Mouse (Mus musculus) lung, adult 2 months (tissue): ENCODE measurements around the gene Iqcd. TPM values are rescaled to one million over a fixed set of nuclear protein-coding genes. Genes with fewer than 3 reads are reported as not detected.

Experiments used
- DNase-seq: peaks from one replicate; pipeline ENCODE4 v3.0.0; 2022
- H3K4me1 ChIP-seq: fragments of 200-500 bp; 2 replicates; pipeline ENCODE4 v1.6.1; 2011; ENCODE audit warnings: low read length; ENCODE audit not compliant: control insufficient read depth, insufficient read depth
- H3K4me3 ChIP-seq: fragments of 200-500 bp; replicated peaks from 2 replicates; pipeline ENCODE3; 2011; ENCODE audit warnings: low read depth, mild to moderate bottlenecking, control low read depth, low read length; ENCODE audit errors: extremely low read depth
- CTCF ChIP-seq: fragments of 200-500 bp; IDR thresholded peaks from 2 replicates; pipeline ENCODE4 v1.5.1; 2011; ENCODE audit warnings: mild to moderate bottlenecking, low read length, control low read depth; ENCODE audit not compliant: insufficient read depth
- POLR2A ChIP-seq: fragments of 200-500 bp; IDR thresholded peaks from 2 replicates; pipeline ENCODE4 v1.6.1; 2011; ENCODE audit warnings: low read depth, mild to moderate bottlenecking, control low read depth, low read length, borderline replicate concordance; ENCODE audit errors: extremely low read depth
- WGBS: fragments of 180-500 bp; shearing (Covaris S2); methylation state at CpG from one replicate; pipeline ENCODE4 v1.1.7; 2018; 5-methylcytosine and 5-hydroxymethylcytosine counted together
- polyA plus RNA-seq: library from polyadenylated mRNA; depleted of rRNA; stranded (reverse); fragments of >200 nt; gene quantifications from 2 replicates; pipeline ENCODE4 v1.2.3, GENCODE M21; 2012; rRNA removed

Iqcd gene
- polyA plus RNA-seq, 1 experiment = 2.4 TPM

DNA sequence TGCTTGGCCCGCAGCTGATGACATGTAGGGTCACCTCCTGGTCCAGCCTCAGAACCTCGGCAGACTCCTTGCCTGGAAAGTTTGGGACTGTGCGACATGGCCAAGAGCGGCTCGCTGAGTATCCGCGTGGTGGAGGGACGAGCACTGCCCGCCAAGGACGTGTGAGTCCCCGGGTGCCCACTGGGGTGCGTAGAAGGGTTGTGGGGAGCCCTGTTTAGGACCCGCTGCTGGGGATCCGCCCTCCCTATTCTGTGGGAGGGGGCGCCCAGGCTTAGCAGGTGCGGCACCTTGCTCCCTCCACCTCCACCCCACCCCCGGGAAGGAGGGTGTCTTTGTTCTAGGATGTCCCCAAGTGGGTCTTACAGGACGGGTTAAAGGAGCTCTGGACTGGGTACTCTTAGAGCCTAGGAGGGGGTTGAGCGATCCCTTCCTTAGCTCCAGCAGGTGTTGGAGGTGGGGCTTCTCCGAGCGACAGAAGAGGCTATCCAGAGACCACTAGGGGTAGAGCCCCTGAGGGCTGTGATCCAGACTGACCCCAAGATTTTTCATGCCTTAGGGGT, 60.6 kb downstream of the Iqcd start:
- peaks cover 2% of the 10 kb centered on the region; the same call in 1 of the 2 replicates for H3K4me1 ChIP-seq
- WGBS = 6% methylated on average over 21 of the region's 21 CpGs
- no peak for DNase-seq
- no peak for TF ChIP-seq POLR2A
- TF ChIP-seq CTCF = no peak
- no peak overlapping the region for H3K4me3 ChIP-seq

- WGBS = 21% methylated on average over 13 of the region's 13 CpGs
- no peak for DNase-seq
- Histone ChIP-seq H3K4me3 (no peak overlapping the region), H3K4me1 (peaks cover 2% of the 10 kb centered on the region; the same call in 1 of the 2 replicates)
- no peak for TF ChIP-seq CTCF
- TF ChIP-seq POLR2A = no peak
Observed at GRCm38 (mm10) chr5:120649938-120650337, 61.1 kb downstream of the Iqcd start.

DNA sequence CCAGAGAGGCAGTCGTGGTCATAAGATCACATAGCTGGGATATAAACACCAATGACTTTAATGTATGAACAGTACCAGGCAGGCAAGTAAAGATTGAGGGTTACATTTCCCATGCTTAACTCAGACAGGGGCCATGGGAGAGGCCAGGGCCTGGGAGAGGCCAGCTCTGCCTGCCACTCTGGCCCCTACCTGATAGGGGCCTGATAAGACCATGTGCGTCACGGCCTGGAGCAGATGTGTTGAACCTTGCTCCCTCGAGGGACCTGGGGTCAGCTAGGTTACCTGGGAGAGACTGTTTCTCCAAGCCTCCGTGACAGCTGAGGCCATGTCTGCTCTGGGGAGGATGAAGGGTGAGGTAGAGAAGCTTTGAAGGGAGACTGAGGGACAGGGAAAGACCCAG, 62.4 kb downstream of the Iqcd start:
- WGBS = 54% methylated on average over 5 of the region's 5 CpGs
- Histone ChIP-seq H3K4me1 (peaks cover 2% of the 10 kb centered on the region; the same call in 1 of the 2 replicates), H3K4me3 (no peak overlapping the region)
- TF ChIP-seq POLR2A (no peak), CTCF (no peak)
- DNase-seq = no peak

- TF ChIP-seq POLR2A = no peak
- TF ChIP-seq CTCF = no peak
- WGBS = 76% methylated on average over 28 of the region's 28 CpGs
- no peak overlapping the region for H3K4me3 ChIP-seq
- H3K4me1 ChIP-seq = peaks cover 2% of the 10 kb centered on the region; the same call in 1 of the 2 replicates
- DNase-seq = no peak
Observed at GRCm38 (mm10) chr5:120652915-120653701, 64.3 kb downstream of the Iqcd start.

GRCm38 (mm10) chr5:120653873-120654272, 65.1 kb downstream of the Iqcd start:
- TF ChIP-seq POLR2A (no peak), CTCF (no peak)
- 89% methylated on average over 2 of the region's 2 CpGs for WGBS
- Histone ChIP-seq H3K4me1 (peaks cover 2% of the 10 kb centered on the region; the same call in 1 of the 2 replicates), H3K4me3 (no peak overlapping the region)
- DNase-seq = no peak

DNA sequence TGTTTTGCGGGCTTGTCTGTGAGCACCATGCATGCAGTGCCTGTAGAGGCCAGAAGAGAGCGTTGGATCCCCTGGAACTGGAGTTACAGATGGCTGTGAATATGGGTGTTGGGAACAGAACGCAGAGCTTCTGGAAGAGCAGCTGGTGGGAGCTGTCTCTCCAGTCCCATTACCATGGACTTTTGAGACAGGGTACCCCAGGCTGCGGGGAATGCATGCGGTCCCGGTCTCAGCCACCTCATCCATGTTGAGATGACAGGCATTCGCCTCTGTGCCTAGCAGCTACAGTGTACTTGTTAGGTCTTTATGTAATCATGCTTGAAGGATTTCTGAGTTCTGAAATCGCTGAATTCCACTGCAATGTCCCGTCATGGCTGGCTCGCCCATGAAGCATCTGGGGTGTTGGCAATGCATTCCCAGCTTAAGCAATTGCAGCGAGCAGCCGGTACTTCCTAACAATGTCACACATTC, 67.5 kb downstream of the Iqcd start:
- Histone ChIP-seq H3K4me1 (no peaks in the 10 kb centered on the region), H3K4me3 (no peak overlapping the region)
- TF ChIP-seq CTCF = no peak
- no peak for TF ChIP-seq POLR2A
- WGBS = 67% methylated on average over 12 of the region's 12 CpGs
- no peak for DNase-seq

Other genes starting within 250 kb of the Iqcd start
- not detected in 2 replicates for gene Lhx5, start 157.3 kb upstream of the Iqcd start, polyA plus RNA-seq
- 2.1 and 2.3 TPM in 2 replicates for gene Sdsl, start 116.2 kb upstream of the Iqcd start, polyA plus RNA-seq
- 0.65 and 0.70 TPM in 2 replicates for gene Sds, start 112.5 kb upstream of the Iqcd start, polyA plus RNA-seq
- gene Plbd2, start 85.4 kb upstream of the Iqcd start, polyA plus RNA-seq = 40.0 and 42.7 TPM in 2 replicates
- gene Slc8b1, start 77.8 kb upstream of the Iqcd start, polyA plus RNA-seq = 37.0 and 40.0 TPM in 2 replicates
- 75.8 and 89.2 TPM in 2 replicates for gene Tpcn1, start 343 bp upstream of the Iqcd start, polyA plus RNA-seq
- 15.7 and 15.8 TPM in 2 replicates for gene Rita1, start 23.6 kb downstream of the Iqcd start, polyA plus RNA-seq
- 37.2 and 39.2 TPM in 2 replicates for gene Ddx54, start 23.7 kb downstream of the Iqcd start, polyA plus RNA-seq
- 1.6 TPM in 2 replicates for gene Cfap73, start 45.2 kb downstream of the Iqcd start, polyA plus RNA-seq
- 0.80 and 1.6 TPM in 2 replicates for gene Rasal1, start 59.8 kb downstream of the Iqcd start, polyA plus RNA-seq
- gene Dtx1, start 122.9 kb downstream of the Iqcd start, polyA plus RNA-seq = 6.1 and 7.8 TPM in 2 replicates
- 4.5 and 5.0 TPM in 2 replicates for gene Oas2, start 160.8 kb downstream of the Iqcd start, polyA plus RNA-seq
- 1.6 and 1.7 TPM in 2 replicates for gene Oas3, start 188.6 kb downstream of the Iqcd start, polyA plus RNA-seq
- gene Oas1e, start 206.5 kb downstream of the Iqcd start, polyA plus RNA-seq = 0.06 TPM in 1 of 2 replicates, not detected in the other
- gene Oas1c, start 223.5 kb downstream of the Iqcd start, polyA plus RNA-seq = 2.7 and 4.6 TPM in 2 replicates